Mouse (Mus musculus): ENCODE measurements around the gene Higd1c.

DNA sequence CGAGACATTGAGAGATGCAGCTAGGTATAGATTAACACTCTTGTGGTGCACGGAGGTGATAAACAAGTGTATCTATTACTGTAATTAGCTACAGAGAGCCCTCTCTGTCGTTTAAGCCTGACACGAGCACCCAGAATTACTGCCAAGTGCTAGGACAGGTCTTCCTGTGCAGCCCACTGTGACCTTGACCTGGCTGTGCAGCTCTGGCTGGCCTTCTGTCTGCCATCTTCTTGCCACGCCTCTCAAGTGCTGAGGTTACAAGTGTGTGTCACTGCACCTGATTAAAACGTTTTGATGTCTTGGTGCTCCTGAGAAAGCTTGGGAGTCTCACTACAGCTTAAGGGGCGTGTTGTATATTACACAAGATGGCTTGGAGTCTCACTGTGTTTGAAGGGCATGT is 26.7 kb downstream of the Higd1c start:
- TF ChIP-seq POLR2A (IDR thresholded peaks at IDR 0.05; ENCODE audit: control insufficient read depth, low read depth, low read length) (no peak), CTCF (IDR thresholded peaks at IDR 0.05; ENCODE audit: control insufficient read depth, insufficient read depth, insufficient replicate concordance, low read depth, low read length) (no peak)

Measured in testis, adult 2 months (tissue).